Mouse (Mus musculus): Measurements from ENCODE around the gene 1700010B08Rik.

The 1700010B08Rik gene

GRCm38 (mm10) chr2:173722251-173722857 lies 3.1 kb downstream of the 1700010B08Rik start:
- DNase-seq (ENCODE audit: low read depth, low spot score), result peak; percentile 21

GRCm38 (mm10) chr2:173724382-173724781 lies 5.2 kb downstream of the 1700010B08Rik start:
- DNase-seq (ENCODE audit: low read depth, low spot score), result no peak

DNA sequence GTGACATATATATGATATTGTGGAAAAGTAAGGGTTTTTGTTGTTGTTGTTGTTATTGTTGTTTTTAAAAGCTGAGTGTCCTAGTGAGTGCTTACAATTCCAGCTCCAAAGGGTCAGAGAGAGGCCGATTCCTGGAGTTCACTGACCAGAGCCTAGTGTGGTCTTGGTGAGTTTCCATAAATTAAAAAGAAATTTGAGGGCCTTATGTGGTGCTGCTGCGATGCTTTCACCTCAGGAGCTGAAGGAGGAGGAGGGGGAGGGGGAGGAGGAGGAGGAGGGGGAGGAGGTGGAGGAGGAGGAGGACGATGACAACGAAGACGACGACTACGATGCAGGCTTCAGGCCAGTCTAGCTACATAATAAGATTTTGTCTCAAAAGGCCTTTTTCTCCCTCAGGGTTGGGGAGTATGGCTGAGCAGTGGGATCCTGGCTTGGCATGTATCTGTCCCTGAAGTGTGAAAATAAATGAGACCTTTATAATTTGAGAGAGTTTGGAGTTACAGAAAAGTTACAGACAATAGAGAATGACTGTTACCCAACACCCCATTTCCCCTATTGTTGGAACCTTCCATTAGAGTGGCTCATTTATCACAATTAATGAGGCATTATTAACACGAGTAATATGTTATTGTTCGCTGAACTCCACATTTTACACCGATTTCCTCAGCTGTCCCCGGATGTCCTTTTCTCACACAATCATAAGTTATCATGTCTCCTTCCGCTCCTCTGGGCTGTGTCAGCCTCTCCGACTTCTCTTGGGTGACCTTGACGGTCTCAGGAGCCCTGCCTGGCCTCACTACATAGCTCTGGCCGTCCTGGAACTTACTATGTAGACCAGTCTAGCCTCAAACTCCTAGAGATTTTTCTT lies 6.0 kb downstream of the 1700010B08Rik start:
- no peak for DNase-seq (ENCODE audit: low read depth, low spot score)

GRCm38 (mm10) chr2:173725819-173726218 lies 6.6 kb downstream of the 1700010B08Rik start:
- no peak for DNase-seq (ENCODE audit: low read depth, low spot score)

- DNase-seq (ENCODE audit: low read depth, low spot score), result peak; percentile 50
These were observed 11.3 kb downstream of the 1700010B08Rik start for GRCm38 (mm10) chr2:173730444-173730966.

- DNase-seq (ENCODE audit: low read depth, low spot score), result no peak
These were observed 15.2 kb downstream of the 1700010B08Rik start for GRCm38 (mm10) chr2:173734426-173734825.

DNA sequence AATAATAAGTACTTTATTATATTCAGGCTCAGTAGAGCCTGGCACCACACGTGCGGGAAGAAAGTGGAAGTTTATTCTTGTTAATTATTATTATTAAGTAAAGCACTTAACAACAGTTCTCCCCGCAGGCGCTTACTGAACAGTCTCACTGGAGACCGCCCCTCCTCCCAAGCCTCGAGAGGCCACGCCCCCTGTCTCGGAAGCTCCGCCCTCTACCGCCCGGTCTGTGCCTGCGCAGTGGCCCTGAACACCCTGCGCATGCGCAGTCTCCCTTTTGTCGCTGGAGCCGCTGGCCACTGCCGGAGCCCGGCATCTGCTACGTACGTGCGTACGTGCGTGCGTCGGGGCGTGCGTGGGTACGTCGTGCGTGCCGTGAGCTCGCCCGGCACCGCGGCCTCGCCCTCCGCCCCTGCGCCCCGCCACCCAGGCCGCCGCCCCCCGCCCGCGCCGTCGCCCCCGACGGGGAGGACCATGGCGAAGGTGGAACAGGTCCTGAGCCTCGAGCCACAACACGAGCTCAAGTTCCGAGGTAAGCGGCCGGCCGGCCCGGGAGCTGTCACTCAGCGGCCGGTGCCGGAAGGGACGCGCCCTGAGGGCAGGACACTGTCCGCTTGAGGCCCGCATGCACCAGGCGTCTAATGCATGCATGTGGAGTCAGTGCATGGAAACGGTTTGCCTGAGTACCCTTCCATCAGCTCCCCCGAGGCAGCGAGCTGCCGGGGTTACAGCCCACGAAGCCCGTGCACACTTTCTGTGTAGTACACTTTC lies 18.2 kb downstream of the 1700010B08Rik start, which contains the start of gene Vapb:
Gene Vapb, plus strand, starts transcription at position 290 of the 768 bp plus-strand sequence.
- peak; percentile 99 for DNase-seq (ENCODE audit: low read depth, low spot score)

GRCm38 (mm10) chr2:173738232-173738631 lies 19.0 kb downstream of the 1700010B08Rik start:
- DNase-seq (ENCODE audit: low read depth, low spot score), result no peak

- no peak for DNase-seq (ENCODE audit: low read depth, low spot score)
These were observed 19.9 kb downstream of the 1700010B08Rik start for GRCm38 (mm10) chr2:173739107-173739506.

- DNase-seq (ENCODE audit: low read depth, low spot score), result no peak
These were observed 22.9 kb downstream of the 1700010B08Rik start for GRCm38 (mm10) chr2:173742090-173742489.

- DNase-seq (ENCODE audit: low read depth, low spot score), result no peak
These were observed 23.5 kb downstream of the 1700010B08Rik start for GRCm38 (mm10) chr2:173742744-173743143.

DNA sequence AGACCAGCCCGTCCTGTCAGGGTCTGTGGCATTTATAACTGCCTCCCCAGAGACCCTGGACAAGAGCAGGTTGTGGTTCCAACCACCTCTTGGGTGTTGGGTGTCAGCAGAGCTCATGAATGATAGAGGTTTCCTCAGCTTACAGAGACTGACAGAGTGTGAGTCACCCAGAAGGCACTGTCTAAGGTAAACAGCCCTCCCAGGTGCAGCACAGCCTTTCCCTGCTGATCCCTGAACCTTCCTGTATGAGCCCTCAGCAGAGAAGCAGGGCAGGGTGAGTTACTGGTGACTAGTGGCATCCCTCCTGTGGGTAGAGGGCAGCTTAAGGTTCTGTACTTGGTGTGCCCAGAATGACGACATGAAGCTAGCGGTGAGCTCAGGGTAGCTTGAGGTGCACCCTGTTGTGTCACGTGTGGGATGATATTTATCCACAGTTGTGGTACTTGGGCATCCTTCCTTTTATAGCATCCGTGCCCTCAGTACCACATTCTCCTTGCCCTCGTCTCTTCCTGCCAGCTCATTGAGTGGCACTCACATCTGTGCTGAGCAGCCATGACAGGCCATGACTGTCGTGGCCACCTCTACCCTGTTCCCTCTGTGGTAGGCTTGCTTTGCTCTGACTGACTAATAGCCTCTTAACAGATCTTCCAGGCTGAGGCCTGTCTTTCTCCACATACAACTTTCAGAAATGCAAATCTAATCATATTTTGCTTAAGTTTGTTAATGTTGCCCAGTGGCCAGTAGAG lies 25.0 kb downstream of the 1700010B08Rik start:
- no peak for DNase-seq (ENCODE audit: low read depth, low spot score)

DNA sequence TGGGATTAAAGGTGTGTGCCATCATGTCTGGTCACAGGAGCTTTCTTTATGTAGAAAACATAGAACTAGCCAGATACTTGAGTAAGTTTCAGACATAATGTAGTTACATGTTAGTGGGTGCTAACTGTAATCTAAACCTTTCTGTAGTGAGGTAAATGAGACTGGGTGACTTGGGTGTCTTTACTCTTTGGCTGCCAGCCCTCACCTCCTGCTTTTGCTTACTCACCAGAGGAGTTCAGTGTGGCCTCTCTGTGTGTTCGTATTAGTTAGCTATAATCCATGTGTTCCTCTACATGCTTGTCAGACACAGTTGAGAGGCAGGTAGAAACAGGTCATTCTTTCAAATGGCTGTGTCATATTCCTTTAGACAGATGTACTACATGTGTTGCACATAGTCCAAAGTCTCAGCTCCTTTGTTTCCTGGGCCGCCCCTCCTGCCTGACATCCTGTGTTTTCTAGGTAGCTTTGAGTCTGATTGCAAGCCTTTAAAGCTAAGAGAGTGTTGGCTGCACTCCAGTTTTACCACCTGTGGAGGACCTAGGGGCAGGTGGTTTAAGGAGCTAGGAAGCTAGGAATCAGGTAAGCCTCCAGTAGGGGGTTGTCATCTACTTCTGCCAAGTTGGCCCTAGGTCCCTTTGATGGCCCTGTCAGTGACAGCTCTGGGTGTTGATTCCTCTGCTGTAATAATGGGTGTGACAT lies 29.9 kb downstream of the 1700010B08Rik start:
- DNase-seq (ENCODE audit: low read depth, low spot score), result peak; percentile 27

DNA sequence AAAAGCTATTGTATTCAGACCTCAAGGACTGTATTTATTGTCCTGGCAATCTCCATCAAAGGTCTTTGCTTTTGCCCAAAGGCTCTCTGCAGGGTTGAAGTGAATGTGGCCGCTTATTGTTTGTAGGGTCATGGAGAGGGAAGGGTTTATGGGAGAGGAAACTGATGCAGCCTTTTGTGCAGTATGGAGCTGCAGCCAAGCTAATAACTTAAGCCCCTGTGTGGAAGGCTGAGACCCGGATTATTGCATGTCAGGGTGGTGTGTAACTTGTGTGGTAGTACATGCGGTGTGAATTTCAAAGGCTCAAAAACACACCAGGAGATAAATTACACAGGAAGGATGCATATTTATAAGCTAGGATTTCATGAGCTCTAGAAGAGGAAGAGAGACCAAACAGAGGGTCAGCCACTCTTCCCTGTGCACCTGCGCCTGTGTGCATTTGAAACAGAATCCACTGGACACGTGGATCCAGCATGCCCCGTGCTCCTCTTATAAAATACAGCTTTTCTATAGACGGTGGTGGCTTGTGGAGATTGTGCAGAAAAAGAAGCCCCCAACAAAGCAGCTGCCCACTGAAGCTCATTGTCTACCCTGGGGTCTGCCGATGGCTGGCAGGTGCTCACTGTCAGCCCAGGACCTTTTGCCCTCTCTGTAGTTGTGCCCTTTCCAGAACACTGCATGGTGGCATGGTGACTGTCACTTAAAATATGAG lies 36.4 kb downstream of the 1700010B08Rik start:
- no peak for DNase-seq (ENCODE audit: low read depth, low spot score)

GRCm38 (mm10) chr2:173757624-173758155 lies 38.5 kb downstream of the 1700010B08Rik start:
- DNase-seq (ENCODE audit: low read depth, low spot score), result no peak

- no peak for DNase-seq (ENCODE audit: low read depth, low spot score)
These were observed 41.4 kb downstream of the 1700010B08Rik start for GRCm38 (mm10) chr2:173760607-173761006.

DNA sequence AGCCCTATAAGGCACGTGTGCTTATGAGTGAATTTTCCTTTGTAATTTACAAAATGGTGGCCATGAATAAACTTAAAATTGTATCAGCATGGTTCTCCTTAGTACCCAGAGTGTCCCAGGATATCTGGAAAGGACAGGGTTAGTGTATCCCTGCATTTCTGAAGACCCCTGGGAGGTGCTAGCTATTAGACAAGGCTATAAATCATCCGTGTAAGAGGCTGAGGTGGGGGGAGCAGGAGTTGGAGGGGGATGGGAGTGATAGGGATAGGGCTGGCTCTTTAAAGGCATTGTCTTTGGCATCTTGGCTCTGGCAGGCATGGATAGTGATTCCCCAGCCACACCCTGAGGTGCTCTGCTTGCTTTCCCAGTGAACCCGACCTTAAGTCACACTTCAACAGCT lies 45.4 kb downstream of the 1700010B08Rik start:
- no peak for DNase-seq (ENCODE audit: low read depth, low spot score)

DNA sequence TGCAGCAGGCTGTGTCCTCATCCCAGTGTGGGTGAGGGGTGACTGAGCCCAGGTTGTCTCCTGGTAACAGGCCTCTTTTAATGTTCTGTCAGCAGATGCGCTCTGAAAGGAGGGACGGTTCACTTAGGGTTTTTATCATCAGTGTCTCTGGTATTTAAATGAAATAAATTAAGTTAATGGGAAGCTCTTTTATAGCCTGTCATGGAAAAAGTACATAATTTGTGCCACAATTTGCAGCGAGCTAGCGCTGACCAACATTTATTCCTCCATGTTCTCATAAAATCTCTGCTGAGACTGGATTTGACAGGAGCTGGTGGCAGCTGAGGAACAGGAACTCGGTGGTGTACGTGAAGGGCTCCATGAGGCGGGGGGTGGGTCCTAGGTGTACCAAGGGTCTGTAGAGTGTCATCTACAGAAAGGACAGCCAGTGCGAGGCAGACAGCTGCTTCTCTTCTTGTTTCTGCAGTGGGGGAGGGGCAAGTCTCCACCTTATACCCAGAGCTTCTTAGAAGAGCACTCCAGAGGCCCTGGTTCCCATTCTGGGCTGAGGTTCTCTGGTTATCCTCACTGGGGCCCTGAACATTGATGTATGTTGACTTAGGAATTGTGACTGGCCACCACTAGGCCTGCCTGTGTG lies 48.9 kb downstream of the 1700010B08Rik start:
- no peak for DNase-seq (ENCODE audit: low read depth, low spot score)

GRCm38 (mm10) chr2:173769183-173769582 lies 50.0 kb downstream of the 1700010B08Rik start:
- no peak for DNase-seq (ENCODE audit: low read depth, low spot score)

Measured in brain, adult 2 months (tissue).